Mouse (Mus musculus) testis, postnatal 10 days (tissue): Measurements from ENCODE around the gene Ercc4.
A peak's percentile ranks its signal among the peaks of the same experiment; 100 is the strongest.
"Not testable (repeated sequence)": the region's sequence is repeated elsewhere in the genome, so short reads cannot be mapped to it uniquely, and the experiment has no call there.

ENCODE experiments used
- DNase-seq: peaks from one replicate; pipeline ENCODE4 v3.0.0; 2021; ENCODE audit warnings: low spot score

The Ercc4 gene

GRCm38 (mm10) chr16:13109156-13109989, at the start of gene Ercc4:
Gene Ercc4 (plus strand): TSS chr16:13109684.
- peak; percentile 98 for DNase-seq

- DNase-seq: no peak
Measured at GRCm38 (mm10) chr16:13061113-13061512, 48.4 kb upstream of the Ercc4 start.

- DNase-seq: no peak
Measured at GRCm38 (mm10) chr16:13074176-13074575, 35.3 kb upstream of the Ercc4 start.

- DNase-seq: no peak
Measured at GRCm38 (mm10) chr16:13080161-13080560, 29.3 kb upstream of the Ercc4 start.

- DNase-seq: no peak
Measured at GRCm38 (mm10) chr16:13083155-13083798, 26.2 kb upstream of the Ercc4 start.

GRCm38 (mm10) chr16:13108356-13108755, 1.1 kb upstream of the Ercc4 start:
- DNase-seq: no peak

GRCm38 (mm10) chr16:13109990-13110595, 609 bp downstream of the Ercc4 start:
- no peak for DNase-seq

GRCm38 (mm10) chr16:13114821-13115220, 5.3 kb downstream of the Ercc4 start:
- DNase-seq: no peak

GRCm38 (mm10) chr16:13115466-13115865, 6.0 kb downstream of the Ercc4 start:
- not testable (repeated sequence) for DNase-seq

GRCm38 (mm10) chr16:13117299-13117966, 7.9 kb downstream of the Ercc4 start:
- no peak for DNase-seq

GRCm38 (mm10) chr16:13117967-13118430, 8.5 kb downstream of the Ercc4 start:
- no peak for DNase-seq

- DNase-seq: no peak
Measured at GRCm38 (mm10) chr16:13118754-13119294, 9.3 kb downstream of the Ercc4 start.

- DNase-seq: no peak
Measured at GRCm38 (mm10) chr16:13119641-13120350, 10.3 kb downstream of the Ercc4 start.

- no peak for DNase-seq
Measured at GRCm38 (mm10) chr16:13125357-13125756, 15.9 kb downstream of the Ercc4 start.

- DNase-seq: no peak
Measured at GRCm38 (mm10) chr16:13127566-13127965, 18.1 kb downstream of the Ercc4 start.

GRCm38 (mm10) chr16:13130412-13130811, 20.9 kb downstream of the Ercc4 start:
- peak; percentile 74 for DNase-seq

- no peak for DNase-seq
Measured at GRCm38 (mm10) chr16:13141220-13141619, 31.7 kb downstream of the Ercc4 start.

GRCm38 (mm10) chr16:13143932-13144331, 34.4 kb downstream of the Ercc4 start:
- DNase-seq: no peak

- peak; percentile 57 for DNase-seq
Measured at GRCm38 (mm10) chr16:13144682-13145410, 35.4 kb downstream of the Ercc4 start.

- no peak for DNase-seq
Measured at GRCm38 (mm10) chr16:13146231-13146630, 36.7 kb downstream of the Ercc4 start.
